Mouse (Mus musculus) neural tube, embryonic 12.5 days (tissue): ENCODE results near the gene Hist1h4j. TPM values are rescaled to one million over a fixed set of nuclear protein-coding genes. Genes with fewer than 3 reads are reported as not detected.

ENCODE experiments used
- microRNA-seq: library from miRNA; unstranded; fragments of <30 nt; microRNA quantifications from one replicate; pipeline ENCODE4, GENCODE M21; 2017
- polyA plus RNA-seq: library from polyadenylated mRNA; unstranded; fragments of >200 nt; fragmentation: Nextera tagmentation; extraction: Ambion mirVana; gene quantifications from 2 replicates; pipeline ENCODE4 v1.2.1, GENCODE M21; 2016

Hist1h4j gene
- polyA plus RNA-seq, 1 experiment from 2014 or later: 1.6 TPM

Small RNA genes lying within 50 kb of the gene (microRNA-seq; reads per million reads assigned to microRNA genes)
- not detected for gene Gm44357
- not detected for gene Gm44367
- not detected for gene Gm44454

Other genes starting within 250 kb of the Hist1h4j start
- gene AK157302, start 239.8 kb upstream of the Hist1h4j start, polyA plus RNA-seq: 0.19 and 0.40 TPM in 2 replicates
- gene Gm11273, start 233.6 kb upstream of the Hist1h4j start, polyA plus RNA-seq: 2.4 and 3.0 TPM in 2 replicates
- gene Zkscan8, start 203.9 kb upstream of the Hist1h4j start, polyA plus RNA-seq: 5.9 and 6.8 TPM in 2 replicates
- 0.14 TPM in 2 replicates for gene Olfr1366, start 192.3 kb upstream of the Hist1h4j start, polyA plus RNA-seq
- gene Olfr1535, start 175.2 kb upstream of the Hist1h4j start, polyA plus RNA-seq: 0.06 TPM in 1 of 2 replicates, not detected in the other
- gene Olfr1364, start 153.3 kb upstream of the Hist1h4j start, polyA plus RNA-seq: not detected in 2 replicates
- gene Olfr1362, start 121.0 kb upstream of the Hist1h4j start, polyA plus RNA-seq: not detected in 2 replicates
- gene Olfr11, start 92.5 kb upstream of the Hist1h4j start, polyA plus RNA-seq: not detected in 2 replicates
- not detected in 2 replicates for gene Olfr1361, start 71.7 kb upstream of the Hist1h4j start, polyA plus RNA-seq
- not detected in 2 replicates for gene Olfr1360, start 57.7 kb upstream of the Hist1h4j start, polyA plus RNA-seq
- not detected in 2 replicates for gene Olfr1359, start 37.0 kb upstream of the Hist1h4j start, polyA plus RNA-seq
- 1.6 and 1.7 TPM in 2 replicates for gene Hist1h2bl, start 18.9 kb upstream of the Hist1h4j start, polyA plus RNA-seq
- 16.2 and 34.8 TPM in 2 replicates for gene Hist1h2ai, start 18.6 kb upstream of the Hist1h4j start, polyA plus RNA-seq
- gene Hist1h3h, start 17.4 kb upstream of the Hist1h4j start, polyA plus RNA-seq: 14.0 and 17.0 TPM in 2 replicates
- 2.9 and 4.4 TPM in 2 replicates for gene Hist1h2bm, start 13.0 kb upstream of the Hist1h4j start, polyA plus RNA-seq
- gene Hist1h4k, start 15.4 kb downstream of the Hist1h4j start, polyA plus RNA-seq: 0.96 and 2.4 TPM in 2 replicates
- 18.4 and 29.6 TPM in 2 replicates for gene Hist1h2ak, start 18.8 kb downstream of the Hist1h4j start, polyA plus RNA-seq
- 2.0 and 3.0 TPM in 2 replicates for gene Hist1h2bn, start 19.1 kb downstream of the Hist1h4j start, polyA plus RNA-seq
- 13.1 and 26.4 TPM in 2 replicates for gene Hist1h1b, start 45.6 kb downstream of the Hist1h4j start, polyA plus RNA-seq
- gene Hist1h3i, start 48.3 kb downstream of the Hist1h4j start, polyA plus RNA-seq: 97.6 and 126 TPM in 2 replicates
- 7.9 and 9.0 TPM in 2 replicates for gene Hist1h2an, start 52.2 kb downstream of the Hist1h4j start, polyA plus RNA-seq
- gene Hist1h2bp, start 52.4 kb downstream of the Hist1h4j start, polyA plus RNA-seq: 0.68 and 1.7 TPM in 2 replicates
- 17.1 and 26.1 TPM in 2 replicates for gene Hist1h2bq, start 75.1 kb downstream of the Hist1h4j start, polyA plus RNA-seq
- not detected in 2 replicates for gene Hist1h2ao, start 75.4 kb downstream of the Hist1h4j start, polyA plus RNA-seq
- gene Hist1h4m, start 76.7 kb downstream of the Hist1h4j start, polyA plus RNA-seq: not detected in 2 replicates
- gene Hist1h4n, start 97.1 kb downstream of the Hist1h4j start, polyA plus RNA-seq: 11.4 and 12.4 TPM in 2 replicates
- gene Hist1h2ap, start 98.4 kb downstream of the Hist1h4j start, polyA plus RNA-seq: 3,361 and 3,805 TPM in 2 replicates
- gene Hist1h2br, start 98.7 kb downstream of the Hist1h4j start, polyA plus RNA-seq: 18.7 and 25.8 TPM in 2 replicates
- gene Zfp184, start 210.0 kb downstream of the Hist1h4j start, polyA plus RNA-seq: 19.1 and 19.4 TPM in 2 replicates
- not detected in 2 replicates for gene Pom121l2, start 246.1 kb downstream of the Hist1h4j start, polyA plus RNA-seq